ENCODE assay signal across 13 mouse cellular contexts in genomic region chr13:97825361-97825760, GRCm38 (mm10).
A peak's percentile ranks its signal among the peaks of the same experiment; 100 is the strongest.
DNase-seq lines count a peak whose midpoint lies in the region; ATAC-seq and TF ChIP-seq lines count a peak whose summit lies in the region.
"Had no signal": no experiment of that assay in that cellular context is flagged by ENCODE, and none has a peak within 500 bp of the region (broad histone marks: within the 10 kb centered on the region; RNA-seq: fewer than 3 reads in every experiment).

No protein-coding gene starts in this region.

- no peaks in the 10 kb centered on the region for H3K9me3 ChIP-seq in embryonic facial prominence, embryonic 11.5 days (replicated peaks; ENCODE audit: control insufficient read depth, low read length)
- no peaks in the 10 kb centered on the region for H3K9me3 ChIP-seq in hindbrain, embryonic 12.5 days (replicated peaks)
- H3K9me3 ChIP-seq: liver, embryonic 15.5 days had no signal

- H3K27ac ChIP-seq in heart, adult 2 months = no peak overlapping the region
- no peak overlapping the region for H3K27ac ChIP-seq in embryonic facial prominence, embryonic 11.5 days (replicated peaks; ENCODE audit: low read depth, low read length)
- H3K27ac ChIP-seq in hindbrain, embryonic 12.5 days = peak overlapping the region; percentile 88
- H3K27ac ChIP-seq: liver, embryonic 15.5 days had no signal

- H3K9ac ChIP-seq in heart, adult 2 months (ENCODE audit: low read depth, low read length) = no peak overlapping the region
- H3K9ac ChIP-seq in embryonic facial prominence, embryonic 11.5 days (replicated peaks; ENCODE audit: low read length) = no peak overlapping the region
- no peak overlapping the region for H3K9ac ChIP-seq in hindbrain, embryonic 12.5 days
- H3K9ac ChIP-seq: liver, embryonic 15.5 days had no signal

- no peak overlapping the region for H3K4me3 ChIP-seq in heart, adult 2 months
- H3K4me3 ChIP-seq in embryonic facial prominence, embryonic 11.5 days (ENCODE audit: low read depth, low read length) = no peak overlapping the region
- no peak overlapping the region for H3K4me3 ChIP-seq in hindbrain, embryonic 12.5 days
- H3K4me3 ChIP-seq: liver, embryonic 15.5 days had no signal

- no peak for TF ChIP-seq EP300 in heart, adult 2 months (IDR thresholded peaks at IDR 0.05; ENCODE audit: insufficient read depth, low read depth, low read length)

- ATAC-seq in embryonic facial prominence, embryonic 11.5 days (replicated peaks; ENCODE audit: insufficient number of reproducible peaks, low FRiP score, low TSS enrichment, low read depth) = peak; percentile 34; the same call in 1 of the 2 replicates
- ATAC-seq in hindbrain, embryonic 12.5 days (ENCODE audit: low FRiP score) = peak; percentile 29
- ATAC-seq: Patski had no signal

- peak; percentile 13 for DNase-seq in heart, adult 8-10 months (ENCODE audit: low spot score)
- no peak for DNase-seq in heart, adult 2 months
- DNase-seq in embryonic facial prominence, embryonic 11.5 days (ENCODE audit: low spot score) = no peak
- peak; percentile 44 for DNase-seq in mesoderm, embryonic 11.5 days (ENCODE audit: low read depth, low spot score)
- no peak for DNase-seq in spleen, postnatal 14 days (ENCODE audit: low spot score in 2 of 2)
- no peak for DNase-seq in Muller cell, postnatal 12 days (ENCODE audit: inconsistent ontology term)
- no peak for DNase-seq in heart, adult 11 months
- DNase-seq: adrenal gland, postnatal 36 days; cerebellum, adult 8-10 months; kidney, adult 18-20 months had no signal

- no peaks in the 10 kb centered on the region for H3K4me1 ChIP-seq in heart, adult 2 months (ENCODE audit: control insufficient read depth, insufficient read depth, low read length)
- H3K4me1 ChIP-seq in embryonic facial prominence, embryonic 11.5 days (ENCODE audit: control insufficient read depth, insufficient read depth, low read length) = peaks cover 2% of the 10 kb centered on the region; the same call in 1 of the 2 replicates
- peaks cover 39% of the 10 kb centered on the region for H3K4me1 ChIP-seq in hindbrain, embryonic 12.5 days
- H3K4me1 ChIP-seq: liver, embryonic 15.5 days had no signal

- no peaks in the 10 kb centered on the region for H3K27me3 ChIP-seq in heart, adult 2 months (ENCODE audit: control insufficient read depth, insufficient read depth, low read length)
- H3K27me3 ChIP-seq in embryonic facial prominence, embryonic 11.5 days (ENCODE audit: control insufficient read depth, insufficient read depth, low read length) = no peaks in the 10 kb centered on the region
- H3K27me3 ChIP-seq in hindbrain, embryonic 12.5 days = no peaks in the 10 kb centered on the region
- H3K27me3 ChIP-seq: Patski had no signal

- H3K4me2 ChIP-seq in embryonic facial prominence, embryonic 11.5 days (ENCODE audit: low read depth, low read length) = no peak overlapping the region
- peak overlapping the region; percentile 21; the same call in 1 of the 2 replicates for H3K4me2 ChIP-seq in hindbrain, embryonic 12.5 days (replicated peaks)
- H3K4me2 ChIP-seq: liver, embryonic 15.5 days had no signal

- intact Hi-C loops in heart, adult 2 months (cut with DNase I) = loop anchor here (5.0 kb wide), 1 partner anchor 68 kb away; no protein-coding TSS in a partner anchor

- TF ChIP-seq CTCF in heart, adult 2 months (IDR thresholded peaks at IDR 0.05) = no peak

- 76% methylated on average over 3 of the region's 3 CpGs for WGBS in heart, adult 2 months
- 32% methylated on average over 3 of the region's 3 CpGs for WGBS in embryonic facial prominence, embryonic 11.5 days
- WGBS in hindbrain, embryonic 12.5 days = 33% methylated on average over 3 of the region's 3 CpGs

- no peaks in the 10 kb centered on the region for H3K79me2 ChIP-seq in heart, adult 2 months (replicated peaks; ENCODE audit: control insufficient read depth, insufficient read depth, low read length)

- TF ChIP-seq POLR2A in heart, adult 2 months (IDR thresholded peaks at IDR 0.05; ENCODE audit: insufficient read depth, low read depth, low read length) = no peak

- H3K36me3 ChIP-seq in heart, adult 2 months (ENCODE audit: control insufficient read depth, insufficient read depth, low read length) = no peaks in the 10 kb centered on the region
- H3K36me3 ChIP-seq in embryonic facial prominence, embryonic 11.5 days (replicated peaks; ENCODE audit: control insufficient read depth, insufficient read depth, low read depth, low read length) = no peaks in the 10 kb centered on the region
- no peaks in the 10 kb centered on the region for H3K36me3 ChIP-seq in hindbrain, embryonic 12.5 days
- H3K36me3 ChIP-seq: liver, embryonic 15.5 days had no signal

Comparison
In these comparisons a context has a peak if more than half of its experiments do, and no peak if none do; other contexts are left out.
1. DNase-seq: peak in heart, adult 8-10 months (single experiment) and mesoderm, embryonic 11.5 days (single experiment); none in heart, adult 2 months (0 of 2), embryonic facial prominence, embryonic 11.5 days (single experiment), spleen, postnatal 14 days (0 of 2), Muller cell, postnatal 12 days (single experiment) and heart, adult 11 months (single experiment).